Mouse (Mus musculus) telencephalon, adult 2 months (tissue): ENCODE data around the gene Gprin3.

Source experiments
- DNase-seq: peaks from one replicate; pipeline ENCODE4 v3.0.0-alpha.2; 2011; ENCODE audit warnings: low read depth, low spot score

Gprin3 gene

DNA sequence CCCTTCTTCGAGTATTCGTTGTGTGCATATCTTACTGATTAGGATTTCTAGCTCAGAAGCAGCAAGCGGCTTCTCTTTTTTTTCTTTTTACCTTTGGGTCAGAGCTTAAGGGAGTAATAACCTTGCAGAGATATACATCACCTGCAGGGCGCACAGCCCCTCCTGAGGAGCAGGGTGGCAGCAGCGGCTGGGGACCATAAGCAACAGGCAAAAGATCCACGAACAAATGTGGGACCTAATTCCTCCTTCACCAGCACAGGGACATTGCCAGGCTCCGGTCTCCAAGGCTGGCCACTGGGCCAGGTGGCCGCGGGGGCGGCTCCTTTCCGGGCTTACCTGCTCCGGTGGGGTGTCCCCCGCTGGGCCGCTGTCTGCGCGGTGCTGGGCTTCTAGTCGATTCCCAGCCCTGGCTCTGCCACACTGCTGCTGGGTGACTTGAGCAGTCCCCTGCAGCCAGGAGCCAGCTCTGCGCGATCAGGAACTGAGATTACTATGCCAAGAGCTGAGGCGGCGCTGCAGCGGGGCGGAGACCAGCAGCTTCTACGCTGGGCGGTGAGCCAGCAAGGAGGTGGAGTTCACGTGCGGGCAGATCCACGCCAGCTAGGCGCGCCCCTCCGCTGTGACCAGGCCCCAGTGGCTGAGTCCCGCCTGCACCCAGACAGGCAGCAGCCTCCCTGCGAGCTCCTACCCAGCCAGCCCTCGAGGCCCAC is at the start of gene Gprin3:
Gene Gprin3 (minus strand): TSS at position 471 of the 710 bp plus-strand sequence.
- no peak for DNase-seq

- DNase-seq, result no peak
Observed at GRCm38 (mm10) chr6:59458861-59459260, 32.8 kb upstream of the Gprin3 start.

GRCm38 (mm10) chr6:59456116-59456515 is 30.0 kb upstream of the Gprin3 start:
- DNase-seq, result no peak

DNA sequence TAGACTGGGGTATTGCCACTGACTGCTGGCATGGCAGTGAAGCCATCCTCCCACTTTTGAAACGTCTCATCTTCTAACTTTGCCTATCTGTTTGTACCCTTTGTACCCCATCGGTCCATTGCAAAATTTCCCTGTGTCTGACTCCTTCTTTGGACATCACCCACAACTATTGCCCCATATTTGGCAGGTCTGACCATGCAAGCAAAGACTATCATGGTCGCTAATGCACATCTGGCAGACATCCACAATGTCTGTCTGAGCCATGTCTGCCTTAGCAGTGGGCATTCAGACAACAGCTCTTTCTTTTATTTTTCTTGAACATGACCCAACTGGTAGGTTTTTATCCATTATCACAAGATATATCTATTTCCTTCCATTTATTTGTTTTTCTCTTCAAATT is 25.3 kb upstream of the Gprin3 start:
- no peak for DNase-seq

DNA sequence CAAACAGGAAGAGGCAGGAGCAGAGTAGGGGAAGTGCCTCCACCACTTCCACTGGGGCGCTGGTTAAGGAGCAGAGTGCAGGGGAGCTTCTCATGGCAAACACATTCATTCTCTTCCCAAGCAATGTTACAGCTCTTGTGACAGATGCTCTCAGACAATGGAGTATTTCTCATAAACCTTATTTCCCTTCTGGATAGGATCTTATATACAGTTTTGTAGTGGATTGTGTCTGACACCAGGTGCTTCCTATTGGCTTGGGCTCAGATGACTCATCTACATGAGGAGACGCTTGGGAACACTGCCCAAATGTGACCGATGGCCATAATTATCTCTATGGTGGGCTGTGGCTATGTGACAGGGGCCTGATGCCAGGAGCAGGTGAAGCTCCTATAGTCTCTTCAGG is 19.0 kb upstream of the Gprin3 start:
- DNase-seq, result no peak

DNA sequence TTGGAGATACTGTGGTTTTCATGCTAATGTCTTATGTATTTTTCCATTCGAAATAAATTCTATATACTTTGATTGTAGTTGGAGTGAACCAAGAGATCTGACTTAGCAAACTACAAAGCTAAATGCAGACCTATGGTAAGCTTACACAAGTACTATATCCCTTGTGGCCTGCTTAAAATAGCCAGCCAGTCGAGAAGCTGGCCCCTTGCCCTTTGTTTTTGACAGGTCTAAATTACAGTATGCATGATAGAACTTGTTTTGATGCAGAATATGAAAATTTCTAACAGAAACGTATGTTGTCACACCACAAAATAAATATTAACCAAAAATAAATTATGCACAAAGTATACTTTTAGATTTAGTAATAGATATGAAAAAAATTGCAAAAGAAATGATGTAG is 9.8 kb upstream of the Gprin3 start:
- DNase-seq, result no peak

- no peak for DNase-seq
Observed at GRCm38 (mm10) chr6:59433116-59433515, 7.0 kb upstream of the Gprin3 start.

GRCm38 (mm10) chr6:59426534-59426885 is 416 bp upstream of the Gprin3 start:
- DNase-seq, result no peak

DNA sequence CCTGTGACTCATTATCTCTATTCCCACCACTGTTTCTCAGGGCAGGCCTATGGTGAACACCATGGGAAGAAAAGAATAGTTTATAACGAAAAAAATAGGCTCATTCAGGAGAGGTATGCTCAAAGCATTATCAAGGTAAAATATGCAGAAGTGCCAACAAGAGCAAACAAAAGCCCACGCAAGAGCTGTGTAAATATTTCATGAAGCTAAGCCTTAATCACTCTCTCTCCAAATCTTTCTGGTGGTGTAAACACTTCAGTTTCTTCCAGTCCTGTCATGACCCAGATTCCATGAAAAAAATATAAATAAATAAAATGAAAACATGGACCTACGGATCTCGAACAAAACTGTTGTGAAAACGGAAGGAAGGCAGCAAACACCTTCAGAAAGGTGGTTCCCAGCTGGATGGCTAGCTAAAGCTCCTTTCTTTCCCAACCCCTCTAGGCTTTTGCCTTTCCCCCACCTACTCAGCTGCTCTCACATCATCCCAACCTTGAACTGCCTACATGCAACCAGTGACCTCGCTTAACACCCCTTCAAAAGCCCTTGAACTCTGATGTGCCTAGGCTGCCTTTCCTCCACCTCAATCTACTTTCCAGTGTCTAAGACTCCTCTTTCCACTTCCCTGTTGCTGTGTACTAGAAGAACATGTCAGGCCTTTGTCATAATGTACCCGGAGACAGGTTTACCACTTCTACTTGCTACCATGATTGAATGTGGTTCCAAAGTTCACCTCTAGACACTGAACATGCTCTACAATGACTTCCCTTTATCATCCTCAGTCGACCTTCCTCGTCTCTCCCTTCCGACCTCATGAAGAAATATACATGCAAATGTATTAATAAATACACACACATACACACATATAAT is 988 bp downstream of the Gprin3 start:
- no peak for DNase-seq

- DNase-seq, result no peak
Observed at GRCm38 (mm10) chr6:59423836-59424235, 2.3 kb downstream of the Gprin3 start.

- no peak for DNase-seq
Observed at GRCm38 (mm10) chr6:59419264-59419663, 6.8 kb downstream of the Gprin3 start.

DNA sequence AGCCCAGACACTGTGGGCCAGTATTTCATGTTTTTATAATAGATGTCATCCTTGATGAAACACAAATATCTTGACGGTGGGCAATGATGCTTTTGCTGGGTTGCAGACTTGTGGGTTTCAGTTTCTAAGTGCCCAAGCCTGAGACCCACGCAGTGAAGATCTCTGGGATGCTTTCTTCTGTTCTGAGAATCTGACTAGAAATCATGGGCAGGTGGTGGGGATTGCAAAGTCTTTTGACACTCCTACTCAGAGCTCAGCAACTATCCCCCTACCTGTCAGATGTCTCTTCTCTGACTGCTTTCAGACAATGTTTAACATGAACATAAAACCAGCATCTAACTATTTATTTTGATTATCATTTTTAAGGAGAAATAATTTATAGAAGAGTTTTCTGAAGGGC is 7.4 kb downstream of the Gprin3 start:
- DNase-seq, result no peak

GRCm38 (mm10) chr6:59414816-59415215 is 11.3 kb downstream of the Gprin3 start:
- DNase-seq, result no peak

DNA sequence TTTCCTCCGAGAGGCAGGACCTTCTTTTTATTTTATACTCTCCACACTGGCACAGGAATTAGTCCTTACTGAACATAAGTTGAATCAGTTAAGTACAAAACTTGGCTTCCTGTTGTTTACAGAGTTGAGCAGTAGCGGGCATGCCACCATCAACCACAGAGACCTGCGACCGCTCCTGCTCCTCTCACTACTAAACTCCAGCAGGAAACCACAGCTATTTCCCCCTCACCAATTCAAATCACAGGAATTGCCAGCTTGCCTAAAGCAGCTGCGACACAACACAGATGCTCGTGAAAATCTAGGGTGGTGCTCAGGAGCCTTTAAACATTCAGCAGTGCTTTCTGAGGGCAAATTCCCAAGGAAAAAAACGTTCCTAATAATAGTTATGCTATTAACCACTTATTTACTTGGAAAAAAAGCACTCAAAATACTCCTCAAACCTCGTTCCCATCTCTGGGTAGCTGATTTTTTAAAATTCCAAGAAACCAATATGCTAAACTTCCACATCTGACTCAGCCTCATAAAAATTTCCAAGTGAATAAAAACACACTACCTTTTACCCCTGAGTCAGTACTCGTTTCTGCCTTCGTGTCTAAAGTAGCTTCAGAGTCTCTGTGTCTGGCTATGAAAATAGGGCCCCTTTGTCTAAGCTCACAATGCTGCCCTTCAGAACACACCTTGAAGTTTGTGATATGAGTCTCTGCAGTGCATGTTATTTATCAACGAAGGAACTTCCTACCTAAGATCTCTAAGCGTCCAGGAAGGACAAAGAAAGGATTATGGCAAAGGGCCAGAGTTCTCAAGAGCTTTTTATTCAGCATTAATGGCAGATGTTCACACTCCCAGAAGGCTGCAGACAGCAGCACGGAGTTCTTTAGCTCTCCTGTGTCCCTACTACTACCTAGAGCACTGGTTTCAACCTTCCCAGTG is 13.4 kb downstream of the Gprin3 start:
- no peak for DNase-seq

DNA sequence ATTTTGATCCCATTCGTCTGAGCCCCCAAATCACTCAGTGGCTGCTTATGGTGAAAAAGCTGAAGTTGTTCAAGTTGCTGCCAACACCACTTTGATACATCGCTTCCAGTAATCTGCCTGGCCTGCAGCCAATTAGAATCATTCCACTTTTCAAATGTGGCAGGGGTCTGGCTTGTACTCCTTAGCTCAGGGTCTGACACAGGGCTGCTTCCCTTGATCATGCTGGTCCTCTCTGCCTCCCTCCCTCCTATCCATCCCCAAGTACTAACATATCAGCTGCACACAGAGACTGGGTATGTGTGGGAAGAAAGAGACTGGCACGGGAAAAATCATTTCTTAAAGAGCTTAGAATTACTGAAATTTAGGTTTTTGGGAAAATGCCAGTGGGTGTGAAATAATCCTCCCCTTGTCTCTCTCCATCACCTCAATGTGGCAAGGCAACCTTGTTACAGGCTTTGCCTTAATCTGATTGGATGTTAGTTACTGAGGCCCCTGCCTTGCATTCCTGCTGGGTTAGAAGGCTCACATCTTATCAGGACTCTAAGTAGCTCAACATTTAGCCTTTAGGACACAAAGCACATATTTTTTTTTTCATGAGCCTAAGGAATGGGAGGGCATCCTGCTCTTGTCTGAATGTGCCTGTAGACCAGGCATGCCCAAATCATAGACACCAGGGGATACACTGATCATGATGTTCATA is 16.9 kb downstream of the Gprin3 start:
- DNase-seq, result no peak

GRCm38 (mm10) chr6:59407482-59407997 is 18.6 kb downstream of the Gprin3 start:
- no peak for DNase-seq

GRCm38 (mm10) chr6:59390208-59390607 is 35.9 kb downstream of the Gprin3 start:
- DNase-seq, result no peak

DNA sequence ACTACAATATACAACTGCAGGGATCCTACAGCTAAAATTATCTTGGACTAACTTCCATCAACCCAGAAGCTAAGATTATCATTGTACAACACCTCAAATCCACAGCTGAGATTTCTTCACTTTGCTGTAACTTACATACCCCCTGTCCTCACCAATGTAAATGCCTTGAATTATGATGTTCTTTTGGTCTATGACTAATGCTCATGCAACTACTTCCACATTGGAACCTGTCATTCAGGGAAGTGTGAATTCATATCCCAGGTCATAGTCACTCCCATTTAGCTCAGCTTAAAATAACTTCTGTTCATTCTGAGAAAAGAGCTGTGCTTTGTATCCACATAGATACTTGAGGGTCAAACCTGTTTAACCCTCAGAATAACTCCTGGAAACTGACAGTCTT is 60.8 kb downstream of the Gprin3 start:
- DNase-seq, result no peak

DNA sequence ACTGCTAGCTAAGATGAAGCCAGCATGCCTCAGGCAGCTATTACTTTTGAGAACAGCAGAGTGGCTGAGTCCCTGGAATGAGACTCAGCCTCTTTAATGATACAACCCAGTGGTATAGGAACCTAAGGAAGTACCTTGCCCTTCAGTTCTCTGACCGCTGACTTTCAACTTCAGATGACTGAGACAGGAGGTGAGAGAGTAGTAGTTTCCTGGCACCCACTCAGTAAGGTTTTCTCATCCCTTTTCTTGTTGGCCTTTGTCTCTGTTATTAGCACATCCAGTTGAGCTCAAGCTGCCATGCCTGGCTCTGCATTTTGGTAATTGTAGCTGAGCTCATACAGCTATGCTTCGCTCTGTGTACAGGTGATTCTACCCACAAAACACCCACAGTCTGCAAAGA is 62.8 kb downstream of the Gprin3 start:
- no peak for DNase-seq

- no peak for DNase-seq
Observed at GRCm38 (mm10) chr6:59354943-59355342, 71.2 kb downstream of the Gprin3 start.

GRCm38 (mm10) chr6:59351108-59351789 is 74.8 kb downstream of the Gprin3 start:
- no peak for DNase-seq
